Comparison of ENCODE assay signal across 8 mouse cellular contexts in genomic region chr9:20642101-20642895, GRCm38 (mm10). TPM values are rescaled to one million over a fixed set of nuclear protein-coding genes. Genes with fewer than 3 reads are reported as not detected.
DNase-seq lines count a peak whose midpoint lies in the region; ATAC-seq and TF ChIP-seq lines count a peak whose summit lies in the region.

TSS of gene Ubl5 (plus strand) at chr9:20642878.

- peaks cover 23% of the 10 kb centered on the region for H3K36me3 ChIP-seq in intestine, postnatal 0 days (ENCODE audit: control insufficient read depth, insufficient read depth)
- H3K36me3 ChIP-seq in liver, adult 2 months (ENCODE audit: control insufficient read depth, insufficient read depth, low read length): peaks cover 3% of the 10 kb centered on the region; the same call in 1 of the 2 replicates

- no peaks in the 10 kb centered on the region for H3K27me3 ChIP-seq in intestine, postnatal 0 days (replicated peaks; ENCODE audit: control insufficient read depth, insufficient read depth, low read length)
- H3K27me3 ChIP-seq in liver, adult 2 months (ENCODE audit: control insufficient read depth, insufficient read depth, low read length): no peaks in the 10 kb centered on the region

- H3K79me2 ChIP-seq in liver, adult 2 months (ENCODE audit: control insufficient read depth, insufficient read depth, low read length): peaks cover 11% of the 10 kb centered on the region

- no peaks in the 10 kb centered on the region for H3K4me1 ChIP-seq in intestine, postnatal 0 days (replicated peaks; ENCODE audit: control insufficient read depth, insufficient read depth, low read length)
- H3K4me1 ChIP-seq in liver, adult 2 months (ENCODE audit: control insufficient read depth, insufficient read depth, low read length): peaks cover 14% of the 10 kb centered on the region

- TF ChIP-seq POLR2A in liver, adult 2 months (IDR thresholded peaks at IDR 0.05; ENCODE audit: extremely low read depth, insufficient read depth, low read length): no peak

- DNase-seq in 416B (ENCODE audit: low read depth) (peak; percentile 99), R1 (ENCODE audit: low read depth, low spot score) (peak; percentile 100)
- peak; percentile 97 for DNase-seq in embryo, embryonic 11 days
- DNase-seq in heart, adult 11 months: peak; percentile 97
- peak; percentile 42 for DNase-seq in liver, adult 2 months (ENCODE audit: extremely low read depth, low read depth, low spot score)
- DNase-seq in testis, postnatal 14 days (ENCODE audit: low spot score): peak; percentile 90

- peak within 1 kb of the TSS; percentile 97 for H3K4me2 ChIP-seq in intestine, postnatal 0 days (replicated peaks; ENCODE audit: low read depth)

- peak within 1 kb of the TSS; percentile 87 for H3K9ac ChIP-seq in intestine, postnatal 0 days (ENCODE audit: low read depth, low read length)
- H3K9ac ChIP-seq in liver, adult 2 months (ENCODE audit: low read depth, low read length): peak within 1 kb of the TSS; percentile 65

- H3K9me3 ChIP-seq in intestine, postnatal 0 days (ENCODE audit: control insufficient read depth): no peaks in the 10 kb centered on the region

- H3K4me3 ChIP-seq in intestine, postnatal 0 days (ENCODE audit: low read depth, low read length): peak within 1 kb of the TSS; percentile 96
- peak within 1 kb of the TSS; percentile 77 for H3K4me3 ChIP-seq in liver, adult 2 months (ENCODE audit: insufficient read depth, low read depth, low read length)

- ATAC-seq in intestine, postnatal 0 days: peak; percentile 74
- ATAC-seq in monocyte, adult 5-6 weeks (replicated peaks; ENCODE audit: insufficient number of reproducible peaks, low FRiP score, low TSS enrichment, poor library complexity, severe bottlenecking): no peak

- H3K27ac ChIP-seq in intestine, postnatal 0 days (ENCODE audit: low read depth, low read length): peak within 1 kb of the TSS; percentile 91
- H3K27ac ChIP-seq in liver, adult 2 months (replicated peaks; ENCODE audit: insufficient read depth, low read depth, low read length): peak within 1 kb of the TSS; percentile 49

- no peak for TF ChIP-seq CTCF in intestine, postnatal 0 days (IDR thresholded peaks at IDR 0.05; ENCODE audit: low read depth)
- no peak for TF ChIP-seq CTCF in liver, adult 2 months (IDR thresholded peaks at IDR 0.05; ENCODE audit: low read depth, low read length)

- under 1% methylated on average over 50 of the region's 51 CpGs for WGBS in intestine, postnatal 0 days
- WGBS in liver, adult 2 months: 2% methylated on average over 51 of the region's 51 CpGs

RNA-seq across cellular contexts. Expression of gene Ubl5, which starts in this region (rescaled TPM):
- 557 and 578 TPM in 2 replicates for polyA plus RNA-seq in intestine, postnatal 0 days (2015; fragmentation: Nextera tagmentation; extraction: Ambion mirVana)
- total RNA-seq in liver, adult 2 months (2014; rRNA removed): 63.5 and 72.7 TPM in 2 replicates
- 261 and 273 TPM in 2 replicates for polyA plus RNA-seq in liver, adult 2 months (2012; rRNA removed)
- total RNA-seq in monocyte, adult 5-6 weeks (2017): 124 to 185 TPM (median 175 TPM) in 3 replicates

Comparison
In these comparisons a context has a peak if more than half of its experiments do, and no peak if none do; other contexts are left out.
1. DNase-seq: peak in every context shown above with its lines; median percentile 100 in R1; 99 in 416B; 97 in embryo, embryonic 11 days; 97 in heart, adult 11 months; 90 in testis, postnatal 14 days; 42 in liver, adult 2 months.